Mouse (Mus musculus) neural tube, embryonic 14.5 days (tissue): Measurements from ENCODE around the gene Hccs. TPM values are rescaled to one million over a fixed set of nuclear protein-coding genes. Genes with fewer than 3 reads are reported as not detected.
"Not testable (repeated sequence)": the region's sequence is repeated elsewhere in the genome, so short reads cannot be mapped to it uniquely, and the experiment has no call there.

ENCODE experiments used
- ATAC-seq: fragments of 200-750 bp; cut with Nextera tagmentation; 2 replicates; pipeline ENCODE4 v1.8.0; 2017; ENCODE audit warnings: low read depth, mild to moderate bottlenecking, moderate TSS enrichment, moderate library complexity
- H3K27ac ChIP-seq: fragments of 300-500 bp; sonication (generic); 2 replicates; pipeline ENCODE4 v1.5.1; 2014; ENCODE audit warnings: low read depth, mild to moderate bottlenecking, control low read depth, low read length, moderate library complexity, mixed read lengths
- H3K27me3 ChIP-seq: fragments of 300-500 bp; sonication (generic); 2 replicates; pipeline ENCODE4 v1.6.1; 2014; ENCODE audit warnings: low read length; ENCODE audit not compliant: control insufficient read depth, insufficient read depth
- H3K36me3 ChIP-seq: fragments of 300-500 bp; sonication (generic); 2 replicates; pipeline ENCODE4 v1.6.1; 2014; ENCODE audit warnings: low read length, mixed read lengths; ENCODE audit not compliant: control insufficient read depth, insufficient read depth
- H3K4me1 ChIP-seq: fragments of 300-500 bp; sonication (generic); 2 replicates; pipeline ENCODE4 v1.6.1; 2014; ENCODE audit warnings: low read length; ENCODE audit not compliant: control insufficient read depth, insufficient read depth
- H3K4me2 ChIP-seq: fragments of 300-500 bp; sonication (generic); 2 replicates; pipeline ENCODE4 v1.6.1; 2014; ENCODE audit warnings: mild to moderate bottlenecking, low read depth, low read length, control low read depth
- H3K4me3 ChIP-seq: fragments of 300-500 bp; sonication (generic); 2 replicates; pipeline ENCODE4 v1.5.1; 2014; ENCODE audit warnings: low read depth, low read length, control low read depth, mixed read lengths
- H3K9ac ChIP-seq: fragments of 300-500 bp; sonication (generic); replicated peaks from 2 replicates; pipeline ENCODE4 v1.6.1; 2014; ENCODE audit warnings: low read depth, mild to moderate bottlenecking, control low read depth, low read length, mixed read lengths
- H3K9me3 ChIP-seq: fragments of 300-500 bp; sonication (generic); 2 replicates; pipeline ENCODE4 v1.6.1; 2016; ENCODE audit warnings: low read length; ENCODE audit not compliant: control insufficient read depth
- WGBS: fragments of 180-500 bp; shearing (Covaris S2); extraction: QIAGEN DNeasy Blood & Tissue Kit; methylation state at CpG from one replicate; pipeline ENCODE4 v1.1.7; 2014; 5-methylcytosine and 5-hydroxymethylcytosine counted together
- polyA plus RNA-seq: library from polyadenylated mRNA; unstranded; fragments of >200 nt; fragmentation: Nextera tagmentation; extraction: Ambion mirVana; gene quantifications from 2 replicates; pipeline ENCODE4 v1.2.1, GENCODE M21; 2014

Gene Hccs
- 42.1 and 42.9 TPM in 2 replicates for polyA plus RNA-seq

DNA sequence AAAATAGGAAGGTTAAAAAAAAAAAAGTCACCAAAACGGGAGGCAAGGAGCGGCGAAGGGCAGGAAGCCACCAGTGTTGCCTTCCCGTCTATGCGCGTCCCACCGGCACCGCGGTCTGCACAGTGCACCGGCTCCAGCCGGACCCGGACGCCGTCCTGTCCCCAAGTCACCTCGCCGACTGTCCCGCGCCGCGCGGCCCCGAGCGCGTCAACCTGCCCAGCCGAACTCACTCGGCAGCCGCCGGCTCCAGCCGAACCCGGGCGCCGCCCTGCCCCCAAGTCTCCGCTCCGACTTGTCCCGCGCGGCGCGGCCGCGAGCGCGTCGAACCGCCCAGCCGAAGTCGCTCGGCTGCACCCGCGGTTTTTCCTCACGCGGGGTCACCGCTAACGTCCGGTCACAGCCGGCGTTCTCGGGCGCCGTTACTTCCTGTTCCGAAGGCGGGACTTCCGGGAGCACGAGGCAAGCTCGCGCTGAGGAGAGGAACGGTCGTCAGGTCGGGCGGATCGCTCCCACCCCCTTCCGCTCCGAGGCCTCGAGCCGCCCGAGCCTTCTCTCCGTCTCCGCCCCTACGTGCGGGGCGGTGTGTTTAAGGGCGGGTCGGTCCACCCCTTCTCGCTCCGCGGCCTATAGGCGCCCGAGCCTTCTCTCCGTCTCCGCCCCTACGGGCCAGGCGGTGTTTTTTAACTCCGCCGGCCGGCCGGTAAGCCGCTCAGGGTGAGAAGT is at the start of gene Hccs:
Gene Hccs, minus strand, starts transcription at position 428 of the 723 bp plus-strand sequence.
- WGBS = 9% methylated on average over 85 of the region's 97 CpGs
- Histone ChIP-seq H3K27me3 (no peaks in the 10 kb centered on the region), H3K27ac (peak within 1 kb of the TSS; percentile 80), H3K9me3 (no peaks in the 10 kb centered on the region), H3K4me3 (peak within 1 kb of the TSS; percentile 54), H3K36me3 (no peaks in the 10 kb centered on the region), H3K4me1 (peaks cover 3% of the 10 kb centered on the region; the same call in 1 of the 2 replicates), H3K9ac (peak within 1 kb of the TSS; percentile 63), H3K4me2 (peak within 1 kb of the TSS; percentile 51)
- ATAC-seq = peak; percentile 100

DNA sequence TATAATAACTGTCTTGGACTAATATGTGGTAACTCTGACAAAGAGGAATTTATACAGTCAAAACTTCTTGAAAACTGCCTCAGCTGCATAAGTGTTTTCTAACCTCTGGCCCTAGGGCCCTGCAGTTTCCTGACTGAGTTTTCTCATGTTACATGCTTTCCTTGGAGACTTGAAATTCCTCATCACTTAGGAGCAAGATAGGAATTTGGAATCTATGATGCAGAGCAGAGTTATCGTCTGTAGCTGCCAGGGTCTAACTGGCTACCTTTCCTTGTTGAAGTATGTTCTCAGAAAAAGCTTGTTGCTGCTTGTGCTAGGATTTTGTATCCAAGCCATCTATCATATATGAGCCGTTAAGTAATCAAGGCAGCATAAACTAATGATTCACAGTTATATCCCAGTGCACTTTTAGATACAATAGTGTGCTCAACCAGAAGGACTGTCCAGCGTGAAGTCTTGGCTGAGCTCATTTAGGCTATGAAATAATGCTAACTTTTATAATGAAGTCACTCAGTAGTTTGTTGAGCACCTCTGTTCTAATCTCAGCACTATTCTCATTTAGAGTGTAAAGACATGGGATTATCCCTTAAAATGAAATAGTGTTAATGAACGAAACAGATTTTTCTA is 37.1 kb upstream of the Hccs start:
- 79% methylated on average over 4 of the region's 4 CpGs for WGBS
- no peak overlapping the region for H3K9ac ChIP-seq

DNA sequence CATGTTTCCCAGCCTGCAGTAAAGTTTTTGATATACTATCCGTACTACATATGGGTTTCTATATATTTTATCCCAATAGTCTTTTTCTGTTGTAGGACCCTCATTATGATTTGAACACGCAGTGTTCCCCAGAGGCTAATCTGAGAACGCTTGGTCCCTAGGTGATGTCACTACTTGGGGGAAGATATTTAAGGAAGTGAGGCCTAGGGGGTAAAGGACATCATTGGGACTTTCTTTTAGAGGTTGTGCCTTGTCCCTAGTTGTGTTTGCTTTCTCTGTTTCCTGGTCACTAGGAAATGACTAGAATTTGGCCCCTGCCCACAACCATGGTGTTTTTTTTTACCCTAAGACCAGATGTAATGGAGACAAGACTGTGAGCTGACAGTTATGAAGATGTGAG is 18.0 kb upstream of the Hccs start:
- Histone ChIP-seq H3K27ac (no peak overlapping the region), H3K4me3 (no peak overlapping the region), H3K4me1 (no peaks in the 10 kb centered on the region), H3K36me3 (no peaks in the 10 kb centered on the region), H3K4me2 (no peak overlapping the region), H3K9ac (no peak overlapping the region), H3K27me3 (no peaks in the 10 kb centered on the region), H3K9me3 (no peaks in the 10 kb centered on the region)
- 80% methylated on average over 3 of the region's 3 CpGs for WGBS
- no peak for ATAC-seq

More for the DNA sequence above, 37.1 kb upstream of the Hccs start:
- no peaks in the 10 kb centered on the region for H3K4me1 ChIP-seq
- no peak overlapping the region for H3K27ac ChIP-seq
- no peak for ATAC-seq
- H3K27me3 ChIP-seq = no peaks in the 10 kb centered on the region
- no peaks in the 10 kb centered on the region for H3K9me3 ChIP-seq
- no peak overlapping the region for H3K4me2 ChIP-seq
- H3K36me3 ChIP-seq = no peaks in the 10 kb centered on the region
- H3K4me3 ChIP-seq = no peak overlapping the region

DNA sequence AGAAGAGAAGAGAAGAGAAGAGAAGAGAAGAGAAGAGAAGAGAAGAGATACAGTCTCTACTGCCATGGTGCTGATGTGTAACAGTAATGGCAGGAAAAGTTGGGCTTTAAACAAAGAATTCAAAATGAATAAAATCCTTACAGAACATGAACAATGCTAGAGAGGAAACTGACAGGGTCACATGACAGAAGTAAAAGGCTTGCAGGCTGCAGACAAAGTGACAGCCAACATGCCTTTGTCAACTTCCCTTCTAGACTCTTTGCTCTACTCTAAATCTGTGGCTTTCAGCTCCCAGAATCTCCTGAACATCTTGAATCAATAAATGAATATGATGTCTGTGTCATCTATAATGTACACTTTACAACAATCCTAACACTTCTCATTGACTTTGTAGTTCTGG is 17.4 kb upstream of the Hccs start:
- Histone ChIP-seq H3K9me3 (no peaks in the 10 kb centered on the region), H3K4me2 (no peak overlapping the region), H3K4me1 (no peaks in the 10 kb centered on the region), H3K9ac (no peak overlapping the region), H3K36me3 (no peaks in the 10 kb centered on the region), H3K4me3 (no peak overlapping the region), H3K27me3 (no peaks in the 10 kb centered on the region), H3K27ac (no peak overlapping the region)
- no peak for ATAC-seq

DNA sequence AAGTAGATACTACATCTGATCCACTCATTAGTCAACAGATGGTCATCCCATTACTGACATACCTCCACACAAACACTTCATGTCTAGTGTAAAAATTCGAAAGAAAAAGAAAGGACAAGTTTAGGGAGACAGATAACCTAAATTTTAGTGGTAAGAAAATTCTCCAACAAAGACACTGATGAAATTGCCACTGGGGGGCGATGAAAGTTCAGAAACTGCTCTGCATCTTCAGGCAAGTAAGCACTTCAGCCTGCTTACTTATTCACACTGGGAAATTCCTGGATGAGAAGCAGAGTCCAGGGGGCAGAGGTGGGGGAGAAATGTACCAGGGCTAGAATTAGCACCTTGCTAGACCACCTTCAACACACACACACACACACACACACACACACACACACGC is 12.1 kb upstream of the Hccs start:
- Histone ChIP-seq H3K4me2 (no peak overlapping the region), H3K27me3 (no peaks in the 10 kb centered on the region), H3K4me3 (no peak overlapping the region), H3K36me3 (no peaks in the 10 kb centered on the region), H3K9me3 (no peaks in the 10 kb centered on the region), H3K9ac (no peak overlapping the region), H3K27ac (no peak overlapping the region), H3K4me1 (no peaks in the 10 kb centered on the region)
- no peak for ATAC-seq
- 47% methylated on average over 3 of the region's 3 CpGs for WGBS

DNA sequence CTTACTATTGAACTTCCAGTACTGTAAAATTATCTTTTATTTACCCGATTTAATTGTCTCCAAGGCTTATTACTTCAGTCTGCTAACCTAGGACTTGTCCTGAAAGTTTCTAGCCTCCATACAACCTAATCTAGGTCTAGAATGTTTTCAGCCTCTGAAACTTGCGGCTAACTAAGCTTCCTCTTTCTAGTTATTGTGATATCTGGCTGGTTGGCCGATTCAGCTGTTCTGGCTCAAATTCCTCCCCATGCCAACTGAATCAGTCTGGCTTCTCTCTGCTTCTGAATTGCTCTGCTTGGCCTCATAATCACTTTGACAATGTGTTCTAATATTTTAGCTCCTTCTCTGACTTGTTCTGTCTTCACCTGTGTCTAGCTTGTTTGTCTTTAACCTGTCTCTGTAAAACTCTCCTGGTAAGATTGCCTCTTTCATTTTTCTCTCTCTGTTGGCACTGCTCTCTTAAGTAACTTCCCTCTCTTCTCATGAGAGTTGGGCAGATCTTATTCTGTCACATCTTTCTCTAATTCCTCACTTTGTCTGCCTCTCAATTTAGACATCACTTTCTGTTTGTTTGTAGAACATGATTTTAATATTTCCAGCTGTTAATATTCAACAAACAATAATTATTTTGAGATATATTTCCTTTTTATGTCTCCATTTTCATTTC is 5.9 kb upstream of the Hccs start:
- H3K9me3 ChIP-seq = no peaks in the 10 kb centered on the region
- H3K36me3 ChIP-seq = no peaks in the 10 kb centered on the region
- WGBS = 86% methylated on average over 3 of the region's 3 CpGs
- H3K4me2 ChIP-seq = no peak overlapping the region
- no peaks in the 10 kb centered on the region for H3K4me1 ChIP-seq
- no peak for ATAC-seq
- H3K4me3 ChIP-seq = no peak overlapping the region
- no peaks in the 10 kb centered on the region for H3K27me3 ChIP-seq
- H3K27ac ChIP-seq = no peak overlapping the region
- H3K9ac ChIP-seq = no peak overlapping the region

DNA sequence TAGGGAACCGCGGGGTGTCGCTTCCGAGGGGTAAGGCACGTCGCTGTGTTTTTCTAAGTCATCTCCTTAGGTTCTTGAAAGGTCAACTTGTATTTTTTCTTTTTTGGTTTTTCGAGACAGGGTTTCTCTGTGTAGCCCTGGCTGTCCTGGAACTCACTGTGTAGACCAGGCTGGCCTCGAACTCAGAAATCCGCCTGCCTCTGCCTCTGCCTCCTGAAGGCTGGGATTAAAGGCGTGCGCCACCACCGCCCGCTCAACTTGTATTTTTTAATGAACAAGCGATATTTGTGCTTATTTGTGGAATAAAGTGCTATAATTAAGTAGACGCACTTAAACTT is 465 bp upstream of the Hccs start:
- not testable (repeated sequence) for H3K36me3 ChIP-seq, ATAC-seq, H3K4me1 ChIP-seq, H3K27ac ChIP-seq, H3K27me3 ChIP-seq, H3K9me3 ChIP-seq
- H3K4me2 ChIP-seq = peak overlapping the region; percentile 18; the same call in 1 of the 2 replicates
- 42% methylated on average over 15 of the region's 15 CpGs for WGBS
- peak overlapping the region; percentile 54 for H3K4me3 ChIP-seq
- peak overlapping the region; percentile 63; the same call in 1 of the 2 replicates for H3K9ac ChIP-seq

DNA sequence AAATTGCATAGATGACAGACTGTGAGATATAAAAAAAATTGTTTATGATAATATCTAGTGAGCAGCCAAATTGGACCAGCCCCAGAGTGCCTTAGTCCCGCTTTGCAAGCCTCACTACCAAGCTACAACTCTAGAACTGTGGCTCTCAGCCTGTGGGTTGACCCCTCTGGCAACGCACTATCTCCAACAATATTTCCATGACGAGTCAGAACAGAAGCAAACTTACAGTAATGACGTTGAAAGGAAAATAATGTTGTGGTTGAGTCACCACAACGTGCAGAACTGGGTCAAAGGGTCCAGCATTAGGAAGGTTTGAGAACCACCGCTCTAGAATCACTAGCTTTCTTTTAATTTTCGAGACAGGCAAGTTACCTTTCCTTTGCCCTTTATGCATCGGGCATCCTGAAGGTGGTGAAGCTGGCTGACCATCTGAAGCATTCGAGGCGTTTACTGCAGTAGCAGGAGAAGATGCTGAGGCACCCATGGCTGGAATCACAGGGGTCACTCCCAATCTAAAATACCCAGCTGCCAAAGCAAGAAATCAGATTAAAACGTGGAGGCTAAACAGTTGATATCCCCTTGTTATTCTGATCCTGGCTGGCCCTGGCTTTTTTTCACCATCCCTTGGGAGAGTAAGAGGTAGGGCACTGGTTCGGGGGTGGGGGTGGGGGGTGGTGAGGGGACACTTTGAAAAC is 959 bp downstream of the Hccs start:
- no peaks in the 10 kb centered on the region for H3K9me3 ChIP-seq
- H3K4me3 ChIP-seq = peak overlapping the region; percentile 54
- H3K27me3 ChIP-seq = no peaks in the 10 kb centered on the region
- H3K36me3 ChIP-seq = no peaks in the 10 kb centered on the region
- no peak for ATAC-seq
- H3K27ac ChIP-seq = peak overlapping the region; percentile 80; the same call in 1 of the 2 replicates
- peak overlapping the region; percentile 63 for H3K9ac ChIP-seq
- 56% methylated on average over 12 of the region's 12 CpGs for WGBS
- peak overlapping the region; percentile 51 for H3K4me2 ChIP-seq
- H3K4me1 ChIP-seq = peaks cover 3% of the 10 kb centered on the region; the same call in 1 of the 2 replicates
